In the genomic region with DNA sequence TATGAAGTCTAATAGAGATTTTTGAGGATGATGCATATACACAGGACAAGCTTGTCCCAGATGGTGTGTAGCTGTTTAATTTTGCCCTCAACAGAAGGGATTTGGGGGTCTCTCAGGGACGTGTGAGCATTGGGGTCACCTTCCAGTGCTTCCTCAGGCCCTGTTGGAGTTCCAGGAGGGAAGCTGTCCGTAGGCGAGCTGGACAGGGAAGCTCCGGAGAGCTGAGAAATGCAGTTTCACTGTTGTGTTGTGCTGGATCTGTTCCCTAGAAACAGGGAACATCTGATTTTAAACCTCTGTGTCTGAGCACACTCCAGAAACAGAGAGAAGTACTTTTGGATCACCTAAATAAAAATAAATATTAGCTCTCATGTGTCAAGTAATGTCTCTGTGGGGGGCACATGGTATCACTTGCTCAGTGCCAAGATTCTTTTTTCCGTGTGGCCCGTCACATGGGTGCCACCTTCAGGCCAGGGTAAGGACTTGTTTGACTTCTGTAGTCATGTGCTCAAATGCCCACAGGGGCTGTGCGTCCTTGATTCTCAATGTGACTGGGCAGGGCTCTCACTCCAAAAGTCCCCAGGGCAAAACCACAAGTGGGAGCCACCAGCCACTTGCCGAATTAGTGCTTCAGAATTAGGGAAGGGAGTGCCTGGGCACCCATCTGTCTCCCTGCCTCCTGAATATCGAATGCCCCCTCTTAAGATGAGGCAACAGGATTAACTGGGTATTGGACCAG, we compare ENCODE assay signal across 9 mouse cellular contexts. TPM values are rescaled to one million over a fixed set of nuclear protein-coding genes. Genes with fewer than 3 reads are reported as not detected.
DNase-seq lines count a peak whose midpoint lies in the region; ATAC-seq lines count a peak whose summit lies in the region.
"Had no signal": no experiment of that assay in that cellular context is flagged by ENCODE, and none has a peak within 500 bp of the region (broad histone marks: within the 10 kb centered on the region; RNA-seq: fewer than 3 reads in every experiment).

No protein-coding gene starts in this region.

- no peaks in the 10 kb centered on the region for H3K27me3 ChIP-seq in midbrain, embryonic 11.5 days (ENCODE audit: control insufficient read depth, insufficient read depth, low read length)
- no peaks in the 10 kb centered on the region for H3K27me3 ChIP-seq in midbrain, embryonic 14.5 days (ENCODE audit: control insufficient read depth, insufficient read depth, low read length)
- no peaks in the 10 kb centered on the region for H3K27me3 ChIP-seq in neural tube, embryonic 15.5 days (replicated peaks)
- H3K27me3 ChIP-seq: embryonic facial prominence, embryonic 15.5 days had no signal

- H3K27ac ChIP-seq in midbrain, embryonic 11.5 days (ENCODE audit: low read depth, low read length) = no peak overlapping the region
- no peak overlapping the region for H3K27ac ChIP-seq in midbrain, embryonic 14.5 days (replicated peaks; ENCODE audit: low read depth, low read length)
- H3K27ac ChIP-seq in neural tube, embryonic 15.5 days (replicated peaks) = no peak overlapping the region
- H3K27ac ChIP-seq: embryonic facial prominence, embryonic 15.5 days had no signal

- no peak overlapping the region for H3K4me2 ChIP-seq in midbrain, embryonic 11.5 days
- H3K4me2 ChIP-seq in midbrain, embryonic 14.5 days (ENCODE audit: low read length) = no peak overlapping the region
- no peak overlapping the region for H3K4me2 ChIP-seq in neural tube, embryonic 15.5 days
- H3K4me2 ChIP-seq: embryonic facial prominence, embryonic 15.5 days had no signal

- no peak overlapping the region for H3K4me3 ChIP-seq in midbrain, embryonic 11.5 days (ENCODE audit: low read depth, low read length)
- H3K4me3 ChIP-seq in midbrain, embryonic 14.5 days (replicated peaks; ENCODE audit: low read depth, low read length) = no peak overlapping the region
- no peak overlapping the region for H3K4me3 ChIP-seq in neural tube, embryonic 15.5 days (replicated peaks)
- H3K4me3 ChIP-seq: embryonic facial prominence, embryonic 15.5 days had no signal

- H3K9ac ChIP-seq in midbrain, embryonic 11.5 days (ENCODE audit: low read length) = no peak overlapping the region
- H3K9ac ChIP-seq in midbrain, embryonic 14.5 days (replicated peaks; ENCODE audit: low read length) = no peak overlapping the region
- no peak overlapping the region for H3K9ac ChIP-seq in neural tube, embryonic 15.5 days (replicated peaks)
- H3K9ac ChIP-seq: embryonic facial prominence, embryonic 15.5 days had no signal

- no peaks in the 10 kb centered on the region for H3K9me3 ChIP-seq in midbrain, embryonic 11.5 days (ENCODE audit: control insufficient read depth, low read length)
- no peaks in the 10 kb centered on the region for H3K9me3 ChIP-seq in midbrain, embryonic 14.5 days (ENCODE audit: control insufficient read depth, low read length)
- H3K9me3 ChIP-seq in neural tube, embryonic 15.5 days (replicated peaks) = no peaks in the 10 kb centered on the region
- H3K9me3 ChIP-seq: embryonic facial prominence, embryonic 15.5 days had no signal

- no peak for ATAC-seq in midbrain, embryonic 11.5 days (ENCODE audit: low FRiP score)
- ATAC-seq in midbrain, embryonic 14.5 days (ENCODE audit: low FRiP score, low TSS enrichment) = no peak
- peak; percentile 58 for ATAC-seq in megakaryocyte, adult 5-6 weeks (ENCODE audit: poor library complexity, severe bottlenecking)
- ATAC-seq in neural tube, embryonic 15.5 days (ENCODE audit: low FRiP score) = no peak

- WGBS in midbrain, embryonic 11.5 days = 67% methylated on average over 9 of the region's 9 CpGs
- 65% methylated on average over 9 of the region's 9 CpGs for WGBS in midbrain, embryonic 14.5 days
- 65% methylated on average over 9 of the region's 9 CpGs for WGBS in neural tube, embryonic 15.5 days

- peaks cover 5% of the 10 kb centered on the region; the same call in 1 of the 2 replicates for H3K4me1 ChIP-seq in midbrain, embryonic 11.5 days (ENCODE audit: control insufficient read depth, insufficient read depth, low read length)
- peaks cover 8% of the 10 kb centered on the region; the same call in 1 of the 2 replicates for H3K4me1 ChIP-seq in midbrain, embryonic 14.5 days (ENCODE audit: control insufficient read depth, insufficient read depth, low read length)
- peaks cover 19% of the 10 kb centered on the region for H3K4me1 ChIP-seq in neural tube, embryonic 15.5 days

- no peaks in the 10 kb centered on the region for H3K36me3 ChIP-seq in midbrain, embryonic 11.5 days (ENCODE audit: control insufficient read depth, insufficient read depth, low read length)
- 0 out of 2 replicates have a peak, but pooled peaks cover 9% of the 10 kb centered on the region for H3K36me3 ChIP-seq in midbrain, embryonic 14.5 days (ENCODE audit: control insufficient read depth, insufficient read depth, low read length)
- H3K36me3 ChIP-seq in neural tube, embryonic 15.5 days = peaks cover 4% of the 10 kb centered on the region; the same call in 1 of the 2 replicates

- peak; percentile 62 for DNase-seq in midbrain, embryonic 11.5 days (ENCODE audit: low spot score, missing footprints)
- DNase-seq in midbrain, embryonic 14.5 days = no peak
- DNase-seq in adrenal gland, postnatal 25 days = peak; percentile 18
- DNase-seq in heart, postnatal 10 days = peak; percentile 82 to 89
- DNase-seq in c-Kit-positive CD71-positive TER-119-positive erythroid progenitor cells, embryonic 14.5 days (ENCODE audit: low spot score) = no peak
- DNase-seq in cerebellum, adult 11 months = no peak

- intact Hi-C loops in heart, postnatal 10 days (cut with DNase I) = loop anchor here (5.0 kb wide), 1 partner anchor 49 kb away; no protein-coding TSS in a partner anchor

RNA-seq across cellular contexts. Expression of a gene that starts 7.4 kb away (rescaled TPM):
- 6.1 and 6.6 TPM in 2 replicates for polyA plus RNA-seq in midbrain, embryonic 11.5 days (2014; fragmentation: Nextera tagmentation; extraction: Ambion mirVana)
- polyA plus RNA-seq in midbrain, embryonic 14.5 days (2014; fragmentation: Nextera tagmentation; extraction: Ambion mirVana) = 7.0 and 8.3 TPM in 2 replicates
- total RNA-seq in adrenal gland, postnatal 25 days (2021) = 6.1 and 7.0 TPM in 2 replicates
- total RNA-seq in heart, postnatal 10 days (2021) = 100 to 1,000 TPM; 115 to 153 TPM
- 27.9 and 29.8 TPM in 2 replicates for total RNA-seq in megakaryocyte, adult 5-6 weeks (2015)
- total RNA-seq in megakaryocyte, adult 5-6 weeks (2017) = 21.9 and 27.3 TPM in 2 replicates
- polyA plus RNA-seq in neural tube, embryonic 15.5 days (2015; fragmentation: Nextera tagmentation; extraction: Ambion mirVana) = 13.7 and 16.8 TPM in 2 replicates

RNA-seq across cellular contexts. Expression of a gene that starts 11.0 kb away (rescaled TPM):
- polyA plus RNA-seq in midbrain, embryonic 11.5 days (2014; fragmentation: Nextera tagmentation; extraction: Ambion mirVana) = 1.4 and 2.5 TPM in 2 replicates
- polyA plus RNA-seq in midbrain, embryonic 14.5 days (2014; fragmentation: Nextera tagmentation; extraction: Ambion mirVana) = 5.6 and 6.0 TPM in 2 replicates
- 1.3 and 4.8 TPM in 2 replicates for total RNA-seq in adrenal gland, postnatal 25 days (2021)
- total RNA-seq in heart, postnatal 10 days (2021) = 1 to 10 TPM; 2.5 to 3.4 TPM
- total RNA-seq in megakaryocyte, adult 5-6 weeks (2015) = 28.1 and 37.2 TPM in 2 replicates
- 12.4 and 44.5 TPM in 2 replicates for total RNA-seq in megakaryocyte, adult 5-6 weeks (2017)
- 4.5 and 6.6 TPM in 2 replicates for polyA plus RNA-seq in neural tube, embryonic 15.5 days (2015; fragmentation: Nextera tagmentation; extraction: Ambion mirVana)

Comparison
In these comparisons a context has a peak if more than half of its experiments do, and no peak if none do; other contexts are left out.
1. DNase-seq: peak in midbrain, embryonic 11.5 days (single experiment), adrenal gland, postnatal 25 days (single experiment) and heart, postnatal 10 days (2 of 2); none in midbrain, embryonic 14.5 days (single experiment), c-Kit-positive CD71-positive TER-119-positive erythroid progenitor cells, embryonic 14.5 days (single experiment) and cerebellum, adult 11 months (single experiment).